Mouse (Mus musculus): ENCODE results near the gene Mepce. TPM values are rescaled to one million over a fixed set of nuclear protein-coding genes. Genes with fewer than 3 reads are reported as not detected.

Mepce gene
- polyA plus RNA-seq, 1 experiment from 2014 or later = 8.2 TPM

DNA sequence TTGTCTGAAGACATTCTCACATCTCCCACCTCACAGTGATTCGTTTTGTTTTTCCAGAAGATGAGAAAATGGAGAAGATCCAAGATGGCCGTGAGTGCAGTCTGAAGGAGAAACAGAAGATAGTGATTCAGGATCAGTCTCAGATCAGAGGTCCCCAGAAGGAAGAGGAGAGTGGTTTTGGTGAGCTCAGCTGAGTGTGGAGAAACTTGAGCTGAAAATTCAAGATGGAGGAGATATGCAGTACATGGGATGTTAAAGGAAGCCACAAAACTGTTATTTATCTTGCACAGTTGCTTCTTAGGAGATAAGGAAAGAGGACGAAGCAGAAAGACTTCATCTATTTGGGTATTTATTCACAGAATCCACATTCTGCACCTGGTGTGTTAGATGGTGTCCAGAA is 13.5 kb upstream of the Mepce start:
- no peak overlapping the region for H3K27ac ChIP-seq (ENCODE audit: low read length)
- H3K9ac ChIP-seq (ENCODE audit: low read length) = no peak overlapping the region
- H3K9me3 ChIP-seq (replicated peaks; ENCODE audit: control insufficient read depth, low read length) = no peaks in the 10 kb centered on the region
- no peaks in the 10 kb centered on the region for H3K27me3 ChIP-seq (ENCODE audit: control insufficient read depth, insufficient read depth, low read length)
- H3K36me3 ChIP-seq (ENCODE audit: control insufficient read depth, insufficient read depth, low read length) = no peaks in the 10 kb centered on the region
- H3K4me2 ChIP-seq (ENCODE audit: low read depth, low read length) = no peak overlapping the region
- ATAC-seq (ENCODE audit: insufficient read depth, low FRiP score) = no peak
- 77% methylated on average over 3 of the region's 3 CpGs for WGBS
- no peak overlapping the region for H3K4me3 ChIP-seq (replicated peaks; ENCODE audit: low read length)
- H3K4me1 ChIP-seq (ENCODE audit: control insufficient read depth, insufficient read depth, low read length) = no peaks in the 10 kb centered on the region

DNA sequence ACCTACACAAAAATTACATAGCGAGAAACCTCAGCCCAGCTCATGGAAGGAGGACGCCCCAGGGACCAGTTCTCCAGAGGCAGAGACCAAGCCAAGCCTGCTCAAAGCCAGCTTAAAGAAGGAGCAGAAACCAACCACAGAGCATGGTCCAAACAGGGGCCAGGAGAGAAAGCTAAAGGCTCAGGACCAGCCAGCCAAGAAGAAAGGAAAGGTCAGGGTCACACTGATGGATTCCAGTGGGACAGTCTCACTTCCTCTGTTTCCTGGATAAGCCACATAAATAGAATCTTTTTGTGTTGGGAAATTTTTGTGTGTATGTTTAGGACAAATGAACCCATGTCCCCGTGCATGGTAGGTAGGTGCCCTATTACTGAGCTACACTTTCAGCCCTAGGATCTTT is 9.2 kb upstream of the Mepce start:
- no peaks in the 10 kb centered on the region for H3K4me1 ChIP-seq (ENCODE audit: control insufficient read depth, insufficient read depth, low read length)
- no peaks in the 10 kb centered on the region for H3K9me3 ChIP-seq (replicated peaks; ENCODE audit: control insufficient read depth, low read length)
- no peak overlapping the region for H3K4me2 ChIP-seq (ENCODE audit: low read depth, low read length)
- H3K27me3 ChIP-seq (ENCODE audit: control insufficient read depth, insufficient read depth, low read length) = no peaks in the 10 kb centered on the region
- WGBS = 72% methylated on average over 3 of the region's 3 CpGs
- no peak overlapping the region for H3K9ac ChIP-seq (ENCODE audit: low read length)
- no peak overlapping the region; the same call in 1 of the 2 replicates for H3K27ac ChIP-seq (ENCODE audit: low read length)
- no peak overlapping the region for H3K4me3 ChIP-seq (replicated peaks; ENCODE audit: low read length)
- ATAC-seq (ENCODE audit: insufficient read depth, low FRiP score) = no peak
- no peaks in the 10 kb centered on the region for H3K36me3 ChIP-seq (ENCODE audit: control insufficient read depth, insufficient read depth, low read length)

DNA sequence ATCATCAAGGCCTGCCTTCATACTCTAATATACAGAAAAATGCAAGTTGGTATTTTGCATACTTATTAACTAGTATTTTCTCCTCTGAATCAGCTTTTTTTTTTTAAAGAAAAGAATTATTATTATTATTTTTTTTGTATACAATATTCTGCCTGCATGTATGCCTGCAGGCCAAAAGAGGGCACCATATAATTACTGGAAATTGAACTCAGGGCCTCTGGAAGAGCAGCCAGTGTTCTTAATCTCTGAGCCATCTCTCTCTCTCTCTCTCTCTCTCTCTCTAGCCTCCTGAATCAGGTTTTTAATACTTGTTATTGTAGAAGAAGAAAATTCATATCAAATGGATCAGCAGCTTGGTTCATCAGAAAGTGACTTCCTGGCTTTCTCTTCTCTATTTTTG is 4.1 kb upstream of the Mepce start:
- Histone ChIP-seq H3K27me3 (ENCODE audit: control insufficient read depth, insufficient read depth, low read length) (no peaks in the 10 kb centered on the region), H3K4me2 (ENCODE audit: low read depth, low read length) (no peak overlapping the region), H3K9me3 (replicated peaks; ENCODE audit: control insufficient read depth, low read length) (no peaks in the 10 kb centered on the region), H3K4me3 (replicated peaks; ENCODE audit: low read length) (no peak overlapping the region), H3K27ac (ENCODE audit: low read length) (no peak overlapping the region), H3K36me3 (ENCODE audit: control insufficient read depth, insufficient read depth, low read length) (no peaks in the 10 kb centered on the region), H3K9ac (ENCODE audit: low read length) (no peak overlapping the region), H3K4me1 (ENCODE audit: control insufficient read depth, insufficient read depth, low read length) (0 out of 2 replicates have a peak, but pooled peaks cover 2% of the 10 kb centered on the region)
- no peak for ATAC-seq (ENCODE audit: insufficient read depth, low FRiP score)

DNA sequence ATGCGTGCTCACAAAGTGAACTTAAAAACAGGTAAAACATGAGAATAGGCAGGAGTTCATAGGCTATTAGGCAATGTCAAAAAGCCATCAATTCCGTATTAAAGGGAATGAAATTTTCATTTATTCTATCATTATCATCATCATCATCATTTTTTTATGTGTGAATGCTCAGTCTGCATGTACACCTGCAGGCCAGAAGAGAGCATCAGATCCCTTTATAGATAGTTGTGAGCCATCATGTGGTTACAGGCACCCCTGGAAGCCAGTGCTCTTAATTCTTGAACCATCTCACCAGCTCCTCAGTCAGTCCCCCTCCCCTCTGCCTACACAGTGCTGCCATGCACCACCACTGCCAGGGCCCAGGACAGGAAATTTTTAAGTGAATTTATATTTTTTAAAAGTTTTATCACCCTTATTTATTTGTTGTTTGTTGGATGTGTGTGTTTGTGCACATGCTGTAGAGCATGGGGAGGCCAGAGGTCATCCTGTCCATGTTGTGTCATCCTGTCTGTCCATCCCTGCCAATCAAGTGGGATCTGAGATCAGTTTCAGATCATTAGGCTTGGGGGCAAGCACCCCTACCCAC is 1.6 kb upstream of the Mepce start:
- H3K9me3 ChIP-seq (replicated peaks; ENCODE audit: control insufficient read depth, low read length) = no peaks in the 10 kb centered on the region
- H3K36me3 ChIP-seq (ENCODE audit: control insufficient read depth, insufficient read depth, low read length) = no peaks in the 10 kb centered on the region
- no peaks in the 10 kb centered on the region for H3K27me3 ChIP-seq (ENCODE audit: control insufficient read depth, insufficient read depth, low read length)
- no peak overlapping the region for H3K4me2 ChIP-seq (ENCODE audit: low read depth, low read length)
- no peak overlapping the region for H3K4me3 ChIP-seq (replicated peaks; ENCODE audit: low read length)
- peaks cover 12% of the 10 kb centered on the region for H3K4me1 ChIP-seq (ENCODE audit: control insufficient read depth, insufficient read depth, low read length)
- no peak for ATAC-seq (ENCODE audit: insufficient read depth, low FRiP score)
- H3K9ac ChIP-seq (ENCODE audit: low read length) = no peak overlapping the region
- WGBS = 93% methylated on average over 2 of the region's 2 CpGs
- no peak overlapping the region for H3K27ac ChIP-seq (ENCODE audit: low read length)

DNA sequence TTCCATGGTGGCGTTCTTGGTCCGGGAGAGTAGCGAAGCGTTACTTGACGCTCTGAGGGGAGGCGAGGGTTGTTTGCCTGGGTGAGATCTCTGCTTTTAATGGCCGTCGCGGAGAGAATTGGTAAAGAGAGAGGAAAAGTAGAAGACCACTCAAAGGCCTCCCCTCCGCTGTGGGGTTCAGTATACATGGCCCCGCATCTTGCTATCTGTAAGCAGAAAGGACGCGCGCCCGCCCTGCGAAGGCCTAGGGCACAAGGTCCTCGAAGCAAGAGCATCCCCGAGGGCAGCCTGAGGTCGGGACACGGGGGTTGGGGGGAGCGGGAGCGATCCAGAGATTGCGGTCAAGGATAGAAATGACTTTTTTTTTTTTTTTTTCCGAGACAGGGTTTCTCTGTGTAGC is 716 bp upstream of the Mepce start:
- 73% methylated on average over 24 of the region's 24 CpGs for WGBS
- Histone ChIP-seq H3K9me3 (replicated peaks; ENCODE audit: control insufficient read depth, low read length) (no peaks in the 10 kb centered on the region), H3K27ac (ENCODE audit: low read length) (no peak overlapping the region), H3K4me2 (ENCODE audit: low read depth, low read length) (peak overlapping the region; percentile 74), H3K9ac (ENCODE audit: low read length) (0 out of 2 replicates have a peak overlapping the region, but pooled peaks have one; percentile 36), H3K27me3 (ENCODE audit: control insufficient read depth, insufficient read depth, low read length) (no peaks in the 10 kb centered on the region), H3K4me3 (replicated peaks; ENCODE audit: low read length) (peak overlapping the region; percentile 51), H3K36me3 (ENCODE audit: control insufficient read depth, insufficient read depth, low read length) (0 out of 2 replicates have a peak, but pooled peaks cover under 1% of the 10 kb centered on the region), H3K4me1 (ENCODE audit: control insufficient read depth, insufficient read depth, low read length) (peaks cover 21% of the 10 kb centered on the region)
- ATAC-seq (ENCODE audit: insufficient read depth, low FRiP score) = no peak

DNA sequence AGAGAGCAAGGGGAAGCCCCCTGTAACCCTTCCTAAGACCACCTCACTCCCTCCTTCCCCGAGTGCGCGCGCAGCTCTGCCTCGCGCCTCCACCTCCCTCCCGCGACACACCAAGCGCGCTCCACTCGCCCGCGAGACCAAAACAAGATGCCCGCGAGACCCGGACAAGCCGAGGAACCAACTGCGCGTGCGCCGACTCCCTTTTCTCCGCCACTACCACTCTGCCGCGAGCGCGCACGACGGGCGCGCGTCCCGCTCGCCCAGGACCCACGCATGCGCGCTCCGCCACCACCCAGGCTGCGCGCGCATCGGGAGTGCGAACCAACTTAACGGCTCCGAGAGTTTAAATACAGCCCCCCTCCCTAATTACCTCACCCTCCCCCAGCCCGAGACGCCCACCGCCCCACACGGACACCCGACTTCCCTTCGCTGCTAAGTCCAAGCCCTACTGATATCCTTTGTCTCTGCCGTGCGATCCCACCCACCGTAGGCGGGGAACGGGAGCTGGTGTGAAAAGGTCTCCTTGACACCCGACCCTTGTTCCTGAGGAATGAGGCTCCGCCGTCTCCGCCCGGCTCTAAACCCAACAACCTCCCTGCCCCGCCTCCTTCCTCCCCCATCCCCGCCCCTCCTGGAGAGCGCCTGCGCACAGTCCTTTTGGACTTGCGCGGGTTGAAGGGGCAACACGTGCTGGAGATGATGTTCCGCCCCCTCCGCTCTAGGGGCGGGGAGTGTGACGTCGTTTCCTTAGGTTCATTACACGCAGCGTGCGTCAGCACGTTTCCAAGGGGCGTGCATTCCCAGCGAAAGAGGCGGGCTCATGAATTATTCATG is 1.1 kb downstream of the Mepce start:
- Histone ChIP-seq H3K27ac (ENCODE audit: low read length) (peak overlapping the region; percentile 100), H3K9me3 (replicated peaks; ENCODE audit: control insufficient read depth, low read length) (no peaks in the 10 kb centered on the region), H3K27me3 (ENCODE audit: control insufficient read depth, insufficient read depth, low read length) (no peaks in the 10 kb centered on the region), H3K4me3 (replicated peaks; ENCODE audit: low read length) (peak overlapping the region; percentile 79), H3K36me3 (ENCODE audit: control insufficient read depth, insufficient read depth, low read length) (peaks cover 19% of the 10 kb centered on the region), H3K9ac (ENCODE audit: low read length) (peak overlapping the region; percentile 92), H3K4me1 (ENCODE audit: control insufficient read depth, insufficient read depth, low read length) (peaks cover 23% of the 10 kb centered on the region), H3K4me2 (ENCODE audit: low read depth, low read length) (peak overlapping the region; percentile 90)
- WGBS = under 1% methylated on average over 79 of the region's 79 CpGs
- ATAC-seq (ENCODE audit: insufficient read depth, low FRiP score) = peak; percentile 93

DNA sequence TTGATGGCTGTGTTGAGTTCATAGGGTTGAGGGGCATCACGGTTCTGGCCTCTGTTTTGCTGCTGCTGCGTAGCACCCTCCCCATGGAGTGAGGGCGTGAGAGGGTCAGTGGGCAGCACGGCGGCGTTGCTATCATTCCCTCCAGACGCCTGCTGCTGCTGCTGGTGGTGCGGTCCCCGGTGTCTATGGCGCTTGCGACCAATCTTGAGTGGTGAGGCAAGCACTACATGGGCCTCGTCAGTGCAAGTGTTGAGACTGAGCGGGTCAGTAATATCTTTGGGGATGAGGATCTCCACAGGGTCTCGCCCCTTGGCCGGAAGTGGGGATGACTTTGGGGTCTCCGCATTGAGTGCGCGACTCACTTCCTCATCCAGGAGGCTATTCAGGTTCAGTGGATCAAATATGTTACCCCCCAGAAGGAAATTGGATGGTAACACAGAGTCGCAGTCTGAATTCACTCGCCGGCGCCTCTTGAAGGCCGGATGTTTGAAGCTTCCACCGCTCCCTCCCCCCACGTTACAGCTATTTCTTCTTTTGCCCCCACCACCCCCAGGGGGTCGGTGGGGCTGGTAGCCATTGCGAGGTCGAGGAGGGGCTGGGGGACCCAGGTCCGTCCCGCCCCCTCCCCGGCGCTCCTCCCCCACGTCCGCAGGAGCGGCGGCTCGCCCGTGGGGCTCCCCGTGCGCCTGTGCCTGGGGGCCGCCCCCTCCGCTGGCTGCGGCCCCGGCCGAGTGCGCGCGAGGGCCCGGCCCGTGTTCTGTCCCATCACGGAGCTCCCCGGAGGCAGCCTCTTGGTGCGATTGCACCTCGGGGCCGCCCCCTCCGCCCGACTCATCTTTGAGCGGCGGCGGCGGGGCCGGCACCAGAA is 2.1 kb downstream of the Mepce start:
- H3K27ac ChIP-seq (ENCODE audit: low read length) = peak overlapping the region; percentile 100
- H3K27me3 ChIP-seq (ENCODE audit: control insufficient read depth, insufficient read depth, low read length) = no peaks in the 10 kb centered on the region
- no peak; the same call in 1 of the 2 replicates for ATAC-seq (ENCODE audit: insufficient read depth, low FRiP score)
- H3K4me3 ChIP-seq (replicated peaks; ENCODE audit: low read length) = peak overlapping the region; percentile 79
- H3K4me2 ChIP-seq (ENCODE audit: low read depth, low read length) = peak overlapping the region; percentile 90
- H3K4me1 ChIP-seq (ENCODE audit: control insufficient read depth, insufficient read depth, low read length) = peaks cover 23% of the 10 kb centered on the region
- no peaks in the 10 kb centered on the region for H3K9me3 ChIP-seq (replicated peaks; ENCODE audit: control insufficient read depth, low read length)
- WGBS = 1% methylated on average over 62 of the region's 62 CpGs
- peaks cover 21% of the 10 kb centered on the region for H3K36me3 ChIP-seq (ENCODE audit: control insufficient read depth, insufficient read depth, low read length)
- peak overlapping the region; percentile 92 for H3K9ac ChIP-seq (ENCODE audit: low read length)

DNA sequence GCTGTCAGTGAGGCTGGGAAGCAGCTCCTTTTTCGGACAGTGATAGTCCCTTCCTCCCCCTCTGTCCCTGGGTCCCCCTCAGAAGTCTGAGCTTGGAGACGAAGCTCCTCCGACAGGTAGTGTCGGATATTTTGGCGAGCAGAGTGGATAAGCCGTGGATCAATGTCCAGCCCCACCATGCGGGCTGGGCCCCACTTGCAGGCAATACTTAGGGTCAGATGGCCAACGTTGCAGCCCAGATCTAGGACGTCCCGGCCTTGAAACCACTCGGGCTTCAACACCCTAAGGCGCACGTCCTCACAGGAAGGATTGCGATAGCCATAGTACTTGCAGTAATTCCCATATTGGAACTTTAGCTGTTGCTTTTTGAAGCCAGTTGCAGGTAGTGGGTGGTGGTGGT is 2.9 kb downstream of the Mepce start:
- peaks cover 31% of the 10 kb centered on the region for H3K4me1 ChIP-seq (ENCODE audit: control insufficient read depth, insufficient read depth, low read length)
- peak overlapping the region; percentile 92 for H3K9ac ChIP-seq (ENCODE audit: low read length)
- no peaks in the 10 kb centered on the region for H3K27me3 ChIP-seq (ENCODE audit: control insufficient read depth, insufficient read depth, low read length)
- peaks cover 24% of the 10 kb centered on the region for H3K36me3 ChIP-seq (ENCODE audit: control insufficient read depth, insufficient read depth, low read length)
- H3K9me3 ChIP-seq (replicated peaks; ENCODE audit: control insufficient read depth, low read length) = no peaks in the 10 kb centered on the region
- peak overlapping the region; percentile 79 for H3K4me3 ChIP-seq (replicated peaks; ENCODE audit: low read length)
- no peak for ATAC-seq (ENCODE audit: insufficient read depth, low FRiP score)
- H3K4me2 ChIP-seq (ENCODE audit: low read depth, low read length) = peak overlapping the region; percentile 90
- H3K27ac ChIP-seq (ENCODE audit: low read length) = no peak overlapping the region
- WGBS = 63% methylated on average over 14 of the region's 14 CpGs

Data from stomach, embryonic 16.5 days (tissue).